Comparison of ENCODE assay signal across 18 mouse cellular contexts in genomic region chr2:35629126-35629525, GRCm38 (mm10).
DNase-seq lines count a peak whose midpoint lies in the region; ATAC-seq and TF ChIP-seq lines count a peak whose summit lies in the region.
"Had no signal": no experiment of that assay in that cellular context is flagged by ENCODE, and none has a peak within 500 bp of the region (broad histone marks: within the 10 kb centered on the region; RNA-seq: fewer than 3 reads in every experiment).

No protein-coding gene starts in this region.

- H3K4me3 ChIP-seq in heart, embryonic 12.5 days, result no peak overlapping the region
- no peak overlapping the region for H3K4me3 ChIP-seq in E14TG2a.4 (replicated peaks; ENCODE audit: low read length)
- no peak overlapping the region for H3K4me3 ChIP-seq in midbrain, embryonic 11.5 days (ENCODE audit: low read depth, low read length)
- H3K4me3 ChIP-seq: embryonic facial prominence, embryonic 15.5 days; erythroblast, embryonic 14.5 days; forebrain, embryonic 10.5 days; hindbrain, embryonic 13.5 days had no signal

- H3K9ac ChIP-seq in heart, embryonic 12.5 days, result no peak overlapping the region
- no peak overlapping the region for H3K9ac ChIP-seq in midbrain, embryonic 11.5 days (ENCODE audit: low read length)
- H3K9ac ChIP-seq: embryonic facial prominence, embryonic 15.5 days; hindbrain, embryonic 13.5 days had no signal

- peaks cover 94% of the 10 kb centered on the region for H3K4me1 ChIP-seq in heart, embryonic 12.5 days (replicated peaks)
- H3K4me1 ChIP-seq in E14TG2a.4 (replicated peaks; ENCODE audit: low read depth, low read length), result peaks cover 36% of the 10 kb centered on the region
- peaks cover 10% of the 10 kb centered on the region for H3K4me1 ChIP-seq in midbrain, embryonic 11.5 days (ENCODE audit: control insufficient read depth, insufficient read depth, low read length)

- H3K36me3 ChIP-seq in heart, embryonic 12.5 days, result peaks cover 28% of the 10 kb centered on the region
- peaks cover 24% of the 10 kb centered on the region for H3K36me3 ChIP-seq in E14TG2a.4 (ENCODE audit: insufficient read depth, low read length)
- H3K36me3 ChIP-seq in midbrain, embryonic 11.5 days (ENCODE audit: control insufficient read depth, insufficient read depth, low read length), result no peaks in the 10 kb centered on the region
- H3K36me3 ChIP-seq: G1E; hindbrain, embryonic 13.5 days had no signal

- no peak overlapping the region for H3K4me2 ChIP-seq in heart, embryonic 12.5 days
- H3K4me2 ChIP-seq in midbrain, embryonic 11.5 days, result no peak overlapping the region
- H3K4me2 ChIP-seq: embryonic facial prominence, embryonic 15.5 days; hindbrain, embryonic 13.5 days had no signal

- 0 out of 2 replicates have a peak, but pooled peaks have one; percentile 6 for TF ChIP-seq CTCF in E14TG2a.4 (conservative IDR thresholded peaks at IDR 0.05; ENCODE audit: low read length)

- 90% methylated on average over 5 of the region's 8 CpGs for WGBS in heart, embryonic 12.5 days
- 85% methylated on average over 5 of the region's 8 CpGs for WGBS in midbrain, embryonic 11.5 days

- no peak for ATAC-seq in heart, embryonic 12.5 days (ENCODE audit: insufficient number of reproducible peaks, low FRiP score)
- 0 out of 2 replicates have a peak, but pooled peaks have one; percentile 24 for ATAC-seq in common myeloid progenitor, adult 5-6 weeks (replicated peaks; ENCODE audit: low read depth, poor library complexity, severe bottlenecking)
- no peak for ATAC-seq in midbrain, embryonic 11.5 days (ENCODE audit: low FRiP score)
- ATAC-seq: forebrain, embryonic 14.5 days had no signal

- H3K27me3 ChIP-seq in heart, embryonic 12.5 days (replicated peaks), result no peaks in the 10 kb centered on the region
- peaks cover 9% of the 10 kb centered on the region; the same call in 1 of the 2 replicates for H3K27me3 ChIP-seq in E14TG2a.4 (ENCODE audit: insufficient read depth, low read length)
- H3K27me3 ChIP-seq in midbrain, embryonic 11.5 days (ENCODE audit: control insufficient read depth, insufficient read depth, low read length), result no peaks in the 10 kb centered on the region
- H3K27me3 ChIP-seq: embryonic facial prominence, embryonic 15.5 days had no signal

- peak overlapping the region; percentile 89 for H3K27ac ChIP-seq in heart, embryonic 12.5 days (ENCODE audit: poor library complexity, severe bottlenecking)
- no peak overlapping the region for H3K27ac ChIP-seq in midbrain, embryonic 11.5 days (ENCODE audit: low read depth, low read length)
- H3K27ac ChIP-seq: embryonic facial prominence, embryonic 15.5 days; forebrain, embryonic 10.5 days; hindbrain, embryonic 13.5 days had no signal

- H3K9me3 ChIP-seq in heart, embryonic 12.5 days (replicated peaks), result no peaks in the 10 kb centered on the region
- H3K9me3 ChIP-seq in E14TG2a.4 (ENCODE audit: low read length), result no peaks in the 10 kb centered on the region
- H3K9me3 ChIP-seq in midbrain, embryonic 11.5 days (ENCODE audit: control insufficient read depth, low read length), result no peaks in the 10 kb centered on the region
- H3K9me3 ChIP-seq: embryonic facial prominence, embryonic 15.5 days; forebrain, embryonic 10.5 days; G1E; hindbrain, embryonic 13.5 days had no signal

- DNase-seq in cerebellum, adult 9-11 months, result peak; percentile 77
- DNase-seq in cerebellum, postnatal 36 days, result no peak
- no peak for DNase-seq in heart, adult 9 months (ENCODE audit: low spot score in 2 of 2)
- no peak for DNase-seq in midbrain, embryonic 11.5 days (ENCODE audit: low spot score, missing footprints)
- DNase-seq: adrenal gland, adult 8-10 months; adrenal gland, postnatal 36 days; embryo, embryonic 11 days; kidney, adult 11 months; kidney, adult 9 months had no signal
